Mouse (Mus musculus): Measurements from ENCODE around the gene Myh11.

DNA sequence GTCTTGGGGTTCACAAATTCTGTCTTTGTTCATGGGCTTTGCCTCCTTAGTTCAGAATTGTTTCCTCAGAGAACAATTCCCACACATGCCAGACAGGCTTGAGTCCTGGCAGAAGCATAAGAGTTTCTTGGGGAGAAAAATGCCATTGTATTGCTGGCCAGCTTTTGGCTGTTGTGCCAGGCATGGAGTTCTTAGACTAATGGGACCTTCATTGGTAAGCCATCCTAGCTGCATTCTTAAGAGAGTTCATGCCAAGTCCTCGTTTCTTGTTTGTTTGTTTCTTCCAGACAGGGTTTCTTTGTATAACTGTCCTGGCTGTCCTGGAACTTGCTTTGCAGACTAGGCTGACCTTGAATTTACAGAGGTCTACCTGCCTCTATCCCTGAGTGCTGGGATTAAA lies 107.3 kb downstream of the Myh11 start:
- TF ChIP-seq CTCF (IDR thresholded peaks at IDR 0.05; ENCODE audit: low read depth) (no peak), EP300 (IDR thresholded peaks at IDR 0.05; ENCODE audit: low read depth) (no peak)

Measured in liver, postnatal 0 days (tissue).